In the genomic region with DNA sequence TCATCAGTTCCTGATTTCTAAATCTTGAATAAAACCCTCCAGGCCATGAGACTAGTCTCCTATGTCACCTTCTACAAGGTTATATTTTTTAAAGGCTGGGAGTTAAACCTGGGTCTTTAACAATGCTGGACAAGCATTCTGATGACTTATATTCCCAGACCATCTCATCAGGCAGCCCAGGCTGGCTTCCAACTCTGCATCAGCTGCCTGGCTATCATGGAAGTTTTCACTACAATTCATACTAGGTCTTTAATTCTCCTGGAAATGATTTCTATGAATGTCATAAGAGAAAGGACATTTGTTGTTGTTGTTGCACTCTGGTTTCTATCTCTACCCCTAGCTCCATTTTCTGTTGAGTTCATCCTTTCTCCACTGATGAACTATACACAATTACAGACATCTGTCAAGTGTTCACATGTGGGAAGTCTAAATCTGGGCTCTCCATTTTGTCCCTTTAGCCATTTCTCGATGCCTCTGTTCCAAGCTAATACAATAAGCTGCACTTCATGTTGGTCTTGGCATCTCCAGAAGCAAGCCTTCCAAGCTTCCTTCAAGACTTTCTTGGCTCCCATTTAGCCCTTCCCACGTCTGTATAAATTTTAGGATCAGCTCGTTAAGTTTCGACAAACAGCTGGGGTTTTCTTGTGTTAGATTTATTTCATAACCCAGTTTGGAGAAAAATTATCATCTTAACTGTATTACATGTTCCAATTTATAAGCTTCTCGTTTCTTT, we compare ENCODE assay signal across 14 mouse cellular contexts. TPM values are rescaled to one million over a fixed set of nuclear protein-coding genes. Genes with fewer than 3 reads are reported as not detected.
DNase-seq lines count a peak whose midpoint lies in the region; ATAC-seq and TF ChIP-seq lines count a peak whose summit lies in the region.
"Had no signal": no experiment of that assay in that cellular context is flagged by ENCODE, and none has a peak within 500 bp of the region (broad histone marks: within the 10 kb centered on the region; RNA-seq: fewer than 3 reads in every experiment).

No protein-coding gene starts in this region.

- H3K9me3 ChIP-seq in heart, embryonic 11.5 days (replicated peaks; ENCODE audit: control insufficient read depth, low read length): peaks cover 9% of the 10 kb centered on the region; the same call in 1 of the 2 replicates
- H3K9me3 ChIP-seq: heart, embryonic 15.5 days had no signal

- H3K4me1 ChIP-seq in heart, embryonic 11.5 days (ENCODE audit: control insufficient read depth, insufficient read depth, low read length): no peaks in the 10 kb centered on the region
- H3K4me1 ChIP-seq: forebrain, embryonic 13.5 days; heart, embryonic 15.5 days had no signal

- H3K27ac ChIP-seq in heart, embryonic 11.5 days (ENCODE audit: low read depth, low read length): no peak overlapping the region
- H3K27ac ChIP-seq in left cerebral cortex, adult 2 months: peak overlapping the region; percentile 33; the same call in 1 of the 2 replicates
- H3K27ac ChIP-seq: forebrain, embryonic 13.5 days; heart, embryonic 15.5 days; midbrain, embryonic 10.5 days had no signal

- no peak overlapping the region for H3K4me2 ChIP-seq in heart, embryonic 11.5 days
- H3K4me2 ChIP-seq: forebrain, embryonic 13.5 days; heart, embryonic 15.5 days; liver, embryonic 11.5 days had no signal

- ATAC-seq in heart, embryonic 11.5 days (replicated peaks; ENCODE audit: insufficient number of reproducible peaks, low FRiP score, low TSS enrichment): no peak
- no peak for ATAC-seq in granulocyte monocyte progenitor cell, adult 5-6 weeks (replicated peaks; ENCODE audit: poor library complexity, severe bottlenecking)
- ATAC-seq: forebrain, embryonic 13.5 days had no signal

- no peaks in the 10 kb centered on the region for H3K27me3 ChIP-seq in heart, embryonic 11.5 days (ENCODE audit: control insufficient read depth, insufficient read depth, low read length)
- H3K27me3 ChIP-seq: forebrain, embryonic 13.5 days; heart, embryonic 15.5 days had no signal

- no peak overlapping the region for H3K9ac ChIP-seq in heart, embryonic 11.5 days (ENCODE audit: low read depth, low read length)
- H3K9ac ChIP-seq: forebrain, embryonic 13.5 days; heart, embryonic 15.5 days had no signal

- H3K4me3 ChIP-seq in heart, embryonic 11.5 days (ENCODE audit: low read depth, low read length): no peak overlapping the region
- H3K4me3 ChIP-seq in left cerebral cortex, adult 2 months: no peak overlapping the region
- H3K4me3 ChIP-seq: forebrain, embryonic 13.5 days; heart, embryonic 15.5 days; midbrain, embryonic 10.5 days had no signal

- peak; percentile 20 for DNase-seq in heart, postnatal 4 days
- DNase-seq in left cerebral cortex, adult 2 months (ENCODE audit: extremely low spot score in 1 of 2, low spot score in 2 of 2): no peak
- DNase-seq in left cerebral cortex, adult 11 months (ENCODE audit: low spot score): no peak
- peak; percentile 62 for DNase-seq in brain, adult 2 months (ENCODE audit: low read depth, low spot score)
- peak; percentile 87 for DNase-seq in gonadal fat pad, adult 2 months (ENCODE audit: low read depth)
- DNase-seq: cerebellum, adult 8-10 months; gastrocnemius, postnatal 36 days; right cerebral cortex, postnatal 25 days had no signal

- 81% methylated on average over 5 of the region's 5 CpGs for WGBS in heart, embryonic 11.5 days (ENCODE audit: insufficient replicate concordance)

- intact Hi-C loops in left cerebral cortex, adult 2 months (cut with DNase I): no loop called here

- TF ChIP-seq CTCF in left cerebral cortex, adult 2 months (IDR thresholded peaks at IDR 0.05): no peak

- no peaks in the 10 kb centered on the region for H3K36me3 ChIP-seq in heart, embryonic 11.5 days (ENCODE audit: control insufficient read depth, insufficient read depth, low read length)
- H3K36me3 ChIP-seq: heart, embryonic 15.5 days; midbrain, embryonic 10.5 days had no signal

RNA-seq across cellular contexts. Expression of a gene that starts 12.3 kb away (rescaled TPM):
- total RNA-seq in heart, postnatal 4 days (2021): 10 to 100 TPM; 20.8 to 23.7 TPM
- polyA plus RNA-seq in heart, embryonic 11.5 days (2014; fragmentation: Nextera tagmentation; extraction: Ambion mirVana): 21.2 and 28.5 TPM in 2 replicates
- 10 to 100 TPM; 19.8 to 21.8 TPM for total RNA-seq in left cerebral cortex, adult 2 months (2021)
- 48.7 and 52.0 TPM in 2 replicates for polyA plus RNA-seq in gonadal fat pad, adult 2 months (2012; rRNA removed)
- 36.0 and 38.7 TPM in 2 replicates for total RNA-seq in granulocyte monocyte progenitor cell, adult 5-6 weeks (2014; fragmentation: Nextera tagmentation)
- 34.8 and 40.6 TPM in 2 replicates for total RNA-seq in granulocyte monocyte progenitor cell, adult 5-6 weeks (2017)

RNA-seq across cellular contexts. Expression of a gene that starts 55.9 kb away (rescaled TPM):
- 10 to 100 TPM; 49.4 to 50.4 TPM for total RNA-seq in heart, postnatal 4 days (2021)
- 87.6 and 88.4 TPM in 2 replicates for polyA plus RNA-seq in heart, embryonic 11.5 days (2014; fragmentation: Nextera tagmentation; extraction: Ambion mirVana)
- total RNA-seq in left cerebral cortex, adult 2 months (2021): 10 to 100 TPM; 32.2 to 32.5 TPM
- 50.2 and 51.2 TPM in 2 replicates for polyA plus RNA-seq in gonadal fat pad, adult 2 months (2012; rRNA removed)
- total RNA-seq in granulocyte monocyte progenitor cell, adult 5-6 weeks (2014; fragmentation: Nextera tagmentation): 98.5 and 105 TPM in 2 replicates
- 133 and 147 TPM in 2 replicates for total RNA-seq in granulocyte monocyte progenitor cell, adult 5-6 weeks (2017)

Comparison
In these comparisons a context has a peak if more than half of its experiments do, and no peak if none do; other contexts are left out.
1. DNase-seq: peak in heart, postnatal 4 days (single experiment), brain, adult 2 months (single experiment) and gonadal fat pad, adult 2 months (single experiment); none in left cerebral cortex, adult 2 months (0 of 2) and left cerebral cortex, adult 11 months (single experiment).